Mouse (Mus musculus): ENCODE measurements around the gene Rapsn. TPM values are rescaled to one million over a fixed set of nuclear protein-coding genes. Genes with fewer than 3 reads are reported as not detected.

The Rapsn gene
- polyA plus RNA-seq, 1 experiment from 2014 or later = 1.1 TPM

DNA sequence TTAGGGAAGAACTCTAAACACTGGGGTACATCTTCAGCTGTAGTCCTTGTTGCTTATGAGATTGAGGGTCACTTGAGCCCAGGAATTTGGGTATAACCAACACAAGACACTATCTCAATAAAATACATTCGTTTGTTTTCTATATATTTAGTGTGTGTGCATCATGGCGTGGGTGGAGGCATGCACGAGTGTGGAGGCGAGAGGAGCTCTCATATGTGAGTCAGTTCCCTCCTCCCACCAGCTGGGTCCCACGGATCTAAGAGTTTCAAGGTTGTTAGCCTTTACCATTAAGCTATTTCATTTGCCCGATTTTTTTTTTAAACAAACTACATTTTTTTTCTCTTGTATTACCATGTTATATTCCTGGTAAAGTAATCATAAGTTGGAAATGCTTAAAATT is 55.4 kb downstream of the Rapsn start:
- no peaks in the 10 kb centered on the region for H3K27me3 ChIP-seq
- no peak for ATAC-seq (ENCODE audit: insufficient read depth)
- no peaks in the 10 kb centered on the region for H3K36me3 ChIP-seq (replicated peaks)
- 60% methylated on average over 6 of the region's 6 CpGs for WGBS (ENCODE audit: insufficient replicate concordance)
- H3K9ac ChIP-seq = no peak overlapping the region
- H3K27ac ChIP-seq (replicated peaks) = no peak overlapping the region
- H3K4me3 ChIP-seq (replicated peaks) = no peak overlapping the region
- H3K9me3 ChIP-seq (replicated peaks) = no peaks in the 10 kb centered on the region
- peaks cover 30% of the 10 kb centered on the region for H3K4me1 ChIP-seq (replicated peaks)
- H3K4me2 ChIP-seq = no peak overlapping the region

Other genes starting within 250 kb of the Rapsn start
- gene Mtch2, start 188.5 kb upstream of the Rapsn start, polyA plus RNA-seq (2015; fragmentation: Nextera tagmentation; extraction: Ambion mirVana) = 114 and 116 TPM in 2 replicates
- gene C1qtnf4, start 149.8 kb upstream of the Rapsn start, polyA plus RNA-seq (2015; fragmentation: Nextera tagmentation; extraction: Ambion mirVana) = 1.9 and 2.0 TPM in 2 replicates
- gene Kbtbd4, start 130.9 kb upstream of the Rapsn start, polyA plus RNA-seq (2015; fragmentation: Nextera tagmentation; extraction: Ambion mirVana) = 16.1 and 17.6 TPM in 2 replicates
- gene Ndufs3, start 130.8 kb upstream of the Rapsn start, polyA plus RNA-seq (2015; fragmentation: Nextera tagmentation; extraction: Ambion mirVana) = 134 and 136 TPM in 2 replicates
- 50.0 and 53.8 TPM in 2 replicates for gene Celf1, start 95.2 kb upstream of the Rapsn start, polyA plus RNA-seq (2015; fragmentation: Nextera tagmentation; extraction: Ambion mirVana)
- gene Psmc3, start 18.4 kb downstream of the Rapsn start, polyA plus RNA-seq (2015; fragmentation: Nextera tagmentation; extraction: Ambion mirVana) = 138 and 146 TPM in 2 replicates
- 10.9 and 13.6 TPM in 2 replicates for gene Slc39a13, start 34.8 kb downstream of the Rapsn start, polyA plus RNA-seq (2015; fragmentation: Nextera tagmentation; extraction: Ambion mirVana)
- gene Spi1, start 46.8 kb downstream of the Rapsn start, polyA plus RNA-seq (2015; fragmentation: Nextera tagmentation; extraction: Ambion mirVana) = 25.9 and 26.9 TPM in 2 replicates
- 0.15 and 0.17 TPM in 2 replicates for gene Mybpc3, start 82.5 kb downstream of the Rapsn start, polyA plus RNA-seq (2015; fragmentation: Nextera tagmentation; extraction: Ambion mirVana)
- 6.3 and 6.9 TPM in 2 replicates for gene Madd, start 148.2 kb downstream of the Rapsn start, polyA plus RNA-seq (2015; fragmentation: Nextera tagmentation; extraction: Ambion mirVana)
- 20.4 and 21.0 TPM in 2 replicates for gene Nr1h3, start 167.2 kb downstream of the Rapsn start, polyA plus RNA-seq (2015; fragmentation: Nextera tagmentation; extraction: Ambion mirVana)
- 9.9 and 10.1 TPM in 2 replicates for gene Acp2, start 167.3 kb downstream of the Rapsn start, polyA plus RNA-seq (2015; fragmentation: Nextera tagmentation; extraction: Ambion mirVana)
- gene Ddb2, start 201.4 kb downstream of the Rapsn start, polyA plus RNA-seq (2015; fragmentation: Nextera tagmentation; extraction: Ambion mirVana) = 5.8 and 6.1 TPM in 2 replicates
- 15.8 and 18.2 TPM in 2 replicates for gene Pacsin3, start 220.3 kb downstream of the Rapsn start, polyA plus RNA-seq (2015; fragmentation: Nextera tagmentation; extraction: Ambion mirVana)
- 60.7 and 67.9 TPM in 2 replicates for gene Arfgap2, start 229.4 kb downstream of the Rapsn start, polyA plus RNA-seq (2015; fragmentation: Nextera tagmentation; extraction: Ambion mirVana)